Mouse (Mus musculus) frontal cortex, postnatal 25 days (tissue): ENCODE results near the gene Myrfl.
A peak's percentile ranks its signal among the peaks of the same experiment; 100 is the strongest.

Experiments used
- DNase-seq, 2 experiments: peaks; one replicate each; pipeline ENCODE4 v3.0.0; 2022; ENCODE audit warnings: low spot score in 2 of 2

Myrfl gene

GRCm38 (mm10) chr10:116913647-116914273 lies 17.0 kb upstream of the Myrfl start:
- DNase-seq: no peak

DNA sequence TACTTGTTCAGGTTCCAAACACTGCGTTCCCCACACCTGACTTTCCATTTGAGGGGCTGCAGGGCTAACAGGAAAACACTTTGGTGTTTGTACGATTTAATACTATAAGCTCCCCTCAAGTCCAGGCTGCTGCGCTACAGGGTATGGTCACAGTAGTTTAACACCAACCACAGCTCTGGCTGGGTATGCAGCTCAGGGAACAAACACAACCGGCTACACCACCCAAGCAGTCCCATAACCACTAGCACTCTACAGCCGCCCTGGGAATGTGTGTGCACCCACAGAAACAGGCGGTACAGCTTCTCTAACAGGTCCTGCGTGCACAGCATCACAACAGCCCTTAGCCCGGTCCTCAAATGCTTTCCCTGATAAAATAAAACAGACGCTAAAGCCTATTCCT lies 16.1 kb upstream of the Myrfl start:
- no peak for DNase-seq

DNA sequence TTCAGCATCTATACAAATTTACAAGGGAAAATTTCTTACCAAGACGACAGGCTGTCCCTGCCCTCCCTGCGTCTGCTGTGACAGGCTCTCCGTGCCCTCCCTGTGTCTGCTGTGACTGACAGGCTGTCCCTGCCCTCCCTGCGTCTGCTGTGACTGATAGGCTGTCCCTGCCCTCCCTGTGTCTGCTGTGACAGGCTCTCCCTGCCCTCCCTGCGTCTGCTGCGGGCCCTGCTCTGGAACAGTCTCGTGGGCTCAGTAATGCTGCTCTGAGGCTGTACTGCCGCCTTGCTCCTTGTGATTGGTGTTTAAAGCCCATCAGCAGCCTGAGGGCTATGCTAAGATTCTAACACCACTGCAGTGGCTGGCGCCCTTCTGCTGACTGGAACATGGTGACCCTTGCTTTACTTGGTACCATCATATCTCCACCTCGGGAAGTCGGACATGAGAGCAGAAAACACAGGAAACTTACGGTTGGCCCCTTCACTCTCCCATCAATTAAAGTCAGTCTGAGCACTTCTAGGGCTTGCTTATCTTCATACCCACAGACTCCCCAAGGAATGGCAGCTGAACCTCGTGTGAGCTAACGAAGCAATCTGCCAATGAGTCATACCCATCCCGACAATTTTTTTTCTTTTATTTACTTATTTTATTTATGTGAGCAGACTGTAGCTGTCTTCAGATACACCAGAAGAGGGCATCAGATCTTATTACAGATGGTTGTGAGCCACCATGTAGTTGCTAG lies 12.4 kb upstream of the Myrfl start:
- no peak for DNase-seq

DNA sequence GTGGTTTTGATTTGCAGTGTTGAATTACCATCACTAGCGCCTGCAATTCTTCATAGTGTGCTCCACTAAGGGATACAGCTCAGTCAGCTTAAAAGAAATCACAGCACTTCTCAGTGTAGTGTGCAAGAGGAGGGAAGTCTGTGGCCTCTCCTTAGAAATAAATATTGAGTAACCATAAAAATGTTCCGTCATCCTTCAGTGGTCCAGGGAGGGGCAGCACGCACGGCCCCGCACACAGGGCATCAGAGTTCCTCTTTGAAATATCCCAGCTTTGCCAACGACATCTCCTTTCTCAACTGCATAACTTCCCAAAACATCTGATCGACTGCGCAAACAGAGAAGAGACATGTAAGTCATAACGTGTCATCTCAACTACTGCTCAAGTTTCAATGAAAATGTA lies 10.1 kb upstream of the Myrfl start:
- no peak for DNase-seq

DNA sequence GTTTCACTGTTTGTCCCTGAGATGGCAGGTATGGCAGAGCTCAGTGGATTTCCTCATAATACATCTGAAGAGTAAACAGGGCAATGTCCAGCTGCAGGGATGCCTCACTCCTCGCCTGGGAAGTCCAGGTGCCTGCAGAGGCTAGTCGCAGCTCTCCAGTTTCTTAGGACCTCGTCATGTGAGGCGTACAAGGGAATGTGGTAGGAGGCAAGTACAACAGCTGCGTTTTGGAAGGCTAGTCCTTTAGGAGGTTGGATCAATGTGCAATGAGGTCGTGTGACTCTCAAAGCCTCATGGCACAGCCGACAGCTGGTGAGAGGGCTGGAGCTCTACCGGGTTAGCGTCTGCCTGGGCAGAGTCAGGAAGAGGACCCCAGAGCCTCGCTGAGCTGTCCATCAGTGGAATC lies 7.8 kb upstream of the Myrfl start:
- DNase-seq: no peak

GRCm38 (mm10) chr10:116895108-116895833 lies 1.4 kb downstream of the Myrfl start:
- no peak for DNase-seq

GRCm38 (mm10) chr10:116894540-116894939 lies 2.2 kb downstream of the Myrfl start:
- no peak for DNase-seq

DNA sequence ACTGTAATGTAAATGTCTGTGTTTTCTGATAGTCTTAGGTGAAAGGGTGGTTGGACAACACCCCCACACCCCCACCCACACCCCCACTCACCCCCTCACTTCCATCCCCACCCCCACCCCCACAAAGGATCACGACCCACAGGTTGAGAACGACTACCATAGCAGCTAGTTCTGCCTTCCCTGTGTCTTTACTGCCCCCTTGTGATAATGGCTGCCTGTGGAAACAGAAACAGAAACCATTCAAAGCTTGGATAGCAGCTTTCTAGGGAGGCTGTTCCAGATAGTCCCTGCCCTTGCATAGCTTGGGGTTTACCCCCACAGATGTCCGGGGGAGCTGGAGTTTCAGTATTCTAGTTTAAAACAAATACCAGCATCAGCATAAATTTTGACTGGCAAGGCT lies 3.0 kb downstream of the Myrfl start:
- peak in 1 of 2 experiments; percentile 18 for DNase-seq

DNA sequence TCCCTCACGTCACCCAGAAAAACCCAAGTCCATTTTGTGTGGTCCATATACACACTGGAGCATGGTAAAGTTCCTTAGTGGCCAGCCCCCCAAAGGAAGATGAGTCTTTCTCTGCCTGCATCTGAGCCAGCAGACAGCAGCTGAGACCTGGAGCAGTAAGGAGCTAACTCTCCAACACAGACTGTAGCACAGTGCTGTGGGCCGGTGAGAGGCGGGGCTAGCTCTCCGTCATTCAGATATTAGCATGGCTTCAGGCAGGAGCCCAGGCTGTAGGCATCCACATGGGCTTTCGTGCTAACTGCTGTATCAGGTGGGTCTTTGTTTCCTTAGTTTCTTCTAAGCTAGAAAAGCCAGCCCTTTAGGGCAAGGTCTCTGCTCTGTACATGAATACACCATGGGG lies 6.1 kb downstream of the Myrfl start:
- no peak for DNase-seq

DNA sequence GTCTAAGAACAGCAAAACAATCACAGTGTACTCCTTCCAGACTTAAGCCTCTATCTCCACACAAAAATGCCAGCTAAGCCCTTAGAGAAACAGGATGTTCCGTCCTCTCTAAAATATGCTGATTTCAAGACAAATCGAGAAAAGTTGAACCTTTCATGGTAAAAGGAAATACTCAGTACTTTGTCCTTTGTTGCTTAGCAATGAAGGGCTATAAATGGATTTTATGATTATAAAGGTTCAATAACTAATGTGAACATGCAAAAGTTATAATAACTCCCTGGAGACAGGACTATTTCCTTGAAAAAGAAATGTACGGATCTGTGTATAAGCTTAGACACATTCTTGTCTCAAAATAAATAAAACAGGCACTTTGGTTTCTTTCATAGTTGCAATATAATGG lies 12.2 kb downstream of the Myrfl start:
- no peak for DNase-seq

GRCm38 (mm10) chr10:116883531-116883930 lies 13.2 kb downstream of the Myrfl start:
- no peak for DNase-seq

DNA sequence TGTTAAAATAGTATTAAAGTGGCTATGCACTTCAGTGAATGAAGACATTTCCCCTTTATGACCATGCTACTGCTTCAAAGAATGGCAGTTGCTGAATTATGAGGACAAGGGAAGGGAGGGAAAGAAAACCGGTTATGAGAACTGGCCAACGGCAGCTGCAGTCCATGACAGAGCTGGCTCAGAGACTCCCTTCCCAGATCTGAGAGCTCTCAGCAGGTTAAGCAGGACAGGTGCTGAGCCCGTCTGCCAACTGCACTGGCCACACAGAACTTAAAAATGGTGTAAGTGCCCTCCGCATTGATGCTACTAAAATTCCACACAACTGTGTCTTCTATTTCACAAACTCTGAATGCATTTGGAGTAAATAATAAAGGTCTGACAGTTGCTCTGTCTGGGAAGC lies 19.3 kb downstream of the Myrfl start:
- DNase-seq: no peak

GRCm38 (mm10) chr10:116874490-116874889 lies 22.2 kb downstream of the Myrfl start:
- no peak for DNase-seq

DNA sequence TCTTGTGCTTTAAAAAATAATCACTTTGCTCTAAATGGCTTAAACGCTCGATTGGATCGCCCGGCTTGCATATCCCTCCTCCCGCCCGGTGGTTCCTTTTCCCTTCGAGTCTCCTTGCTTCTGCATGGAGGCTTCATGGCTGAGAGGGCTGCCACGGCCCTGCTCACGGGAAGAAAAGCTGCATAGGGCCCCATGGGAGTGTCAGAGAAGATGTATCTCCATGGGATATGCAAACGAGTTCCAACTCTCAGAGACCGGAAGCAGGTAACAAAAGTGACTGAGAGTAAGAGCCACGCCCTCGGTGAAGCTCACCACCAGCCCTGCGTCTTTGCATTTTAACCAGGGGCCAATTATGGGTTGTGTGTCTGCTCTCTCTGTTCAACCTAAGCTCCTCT lies 24.7 kb downstream of the Myrfl start:
- no peak for DNase-seq

DNA sequence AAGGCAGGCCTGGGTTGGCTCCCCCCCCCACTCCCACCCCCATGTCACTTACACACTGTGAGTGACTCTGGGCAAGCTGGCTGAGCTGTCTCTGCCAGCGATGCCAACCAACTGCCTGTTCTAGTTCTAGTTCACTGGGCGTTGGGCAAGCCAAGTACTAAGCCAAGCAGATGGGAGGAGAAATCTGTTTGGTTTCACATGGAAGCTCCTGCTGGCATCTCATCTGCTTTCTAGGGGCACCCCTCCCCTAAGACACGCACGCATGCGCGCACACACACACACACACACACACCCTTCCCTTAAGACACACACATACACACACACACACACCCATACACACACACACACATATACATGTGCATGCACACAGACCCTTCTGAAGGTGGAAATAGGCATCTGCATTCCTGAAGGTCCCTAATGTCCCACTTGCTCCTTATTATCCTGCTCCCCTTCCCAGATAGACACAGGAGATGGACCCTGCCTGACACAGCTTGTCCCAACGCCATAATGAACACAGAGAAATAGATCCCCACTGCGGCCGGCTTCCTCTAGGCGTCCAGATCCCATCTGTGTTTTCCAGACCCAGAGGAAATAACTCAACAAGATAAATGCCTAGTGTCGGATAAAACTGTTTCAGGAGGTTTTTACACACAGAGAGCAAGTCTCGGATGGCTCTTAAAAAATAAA lies 25.2 kb downstream of the Myrfl start:
- no peak for DNase-seq

DNA sequence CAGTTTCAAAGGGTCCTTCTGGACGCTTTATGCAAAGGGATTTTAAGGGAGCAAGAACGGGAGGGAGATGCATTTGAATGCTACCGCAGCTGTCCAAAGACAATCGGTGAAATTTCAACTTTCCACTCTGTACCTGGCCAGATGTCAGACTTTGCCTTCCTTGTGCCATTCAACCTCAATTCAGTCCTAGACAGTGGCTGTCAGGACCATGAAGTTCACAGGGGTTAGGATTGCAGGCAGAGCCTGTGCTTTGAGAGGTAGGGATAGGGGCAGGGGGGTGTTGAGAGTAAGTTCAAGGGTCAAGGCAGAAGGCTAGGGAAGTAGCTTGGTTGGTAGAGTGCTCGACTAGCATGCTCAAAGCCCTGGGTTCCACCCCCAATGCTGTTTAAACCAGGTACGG lies 25.9 kb downstream of the Myrfl start:
- DNase-seq: no peak

GRCm38 (mm10) chr10:116853159-116853845 lies 43.4 kb downstream of the Myrfl start:
- DNase-seq: no peak

DNA sequence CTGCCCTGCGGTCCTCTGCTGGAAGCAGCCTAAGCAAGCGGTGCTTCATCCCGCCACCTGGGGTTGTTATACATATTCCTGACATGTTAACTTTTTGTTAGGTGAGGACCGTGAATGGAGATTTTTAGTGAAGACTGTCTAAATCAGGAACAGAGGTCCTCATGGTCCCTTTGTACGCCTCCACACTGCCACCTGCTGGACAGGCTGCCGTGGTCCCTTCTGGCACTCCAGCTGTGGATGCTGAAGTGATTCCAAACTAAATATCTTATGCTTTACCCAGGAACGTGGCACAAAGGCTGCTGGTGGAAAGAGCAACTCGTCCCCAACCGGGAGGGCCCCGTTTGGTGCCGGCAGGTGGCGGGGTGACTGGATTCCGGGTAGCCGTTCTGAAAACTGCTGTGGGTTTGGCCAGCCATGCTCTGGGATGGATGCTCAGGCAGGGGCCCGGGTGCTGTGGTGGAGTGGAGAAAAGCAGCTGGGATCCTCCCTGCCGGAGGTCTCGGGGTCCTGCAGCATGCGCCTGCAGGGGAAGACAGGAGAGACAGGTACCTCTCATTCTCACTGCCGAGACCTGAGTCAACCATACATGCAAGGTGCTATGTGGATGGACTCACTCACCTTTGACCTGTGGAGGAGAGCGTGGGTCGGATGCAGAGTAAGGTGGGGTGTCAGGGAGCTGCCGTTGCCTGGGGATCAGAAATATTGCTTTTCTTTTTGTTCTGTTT lies 47.8 kb downstream of the Myrfl start:
- DNase-seq: peak; percentile 79 to 85

GRCm38 (mm10) chr10:116841551-116841950 lies 55.2 kb downstream of the Myrfl start:
- no peak for DNase-seq

DNA sequence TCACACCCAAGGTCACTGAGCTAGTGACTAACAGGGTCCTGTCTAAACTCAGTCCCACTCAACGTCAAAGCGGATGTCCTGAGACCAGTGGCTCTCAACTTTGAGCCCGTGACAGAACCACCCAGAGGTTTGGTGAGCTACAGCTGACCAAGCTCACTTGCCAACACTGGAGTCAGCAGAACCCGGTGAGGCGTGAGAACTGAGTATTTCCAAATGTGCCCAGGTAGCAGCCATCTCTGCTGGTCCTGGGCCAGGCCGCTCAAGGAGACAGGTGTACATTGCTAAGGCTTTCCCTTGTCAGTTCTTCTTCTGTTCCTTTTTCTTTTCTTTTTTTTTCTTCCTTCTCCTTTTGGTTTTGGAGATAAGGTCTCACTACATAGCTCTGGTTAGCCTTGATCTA lies 66.0 kb downstream of the Myrfl start:
- DNase-seq: no peak

GRCm38 (mm10) chr10:116828099-116828498 lies 68.6 kb downstream of the Myrfl start:
- DNase-seq: no peak
